Mouse (Mus musculus) liver, embryonic 16.5 days (tissue): ENCODE measurements at regions not wholly inside any gene's neighbourhood (a gene's known extent, or its start where the extent isn't known, plus 50 kb on each side); places are given as distances from the start of the nearest gene placed in this dataset.

Experiments
- ATAC-seq: fragments of 200-750 bp; cut with Nextera tagmentation; 2 replicates; pipeline ENCODE4 v1.8.0; 2017; ENCODE audit warnings: low read depth, mild to moderate bottlenecking, moderate number of reproducible peaks, moderate library complexity
- H3K27ac ChIP-seq: fragments of 300-500 bp; sonication (generic); 2 replicates; pipeline ENCODE4 v1.5.1; 2014; ENCODE audit warnings: mild to moderate bottlenecking, low read length
- H3K27me3 ChIP-seq: fragments of 300-500 bp; sonication (generic); 2 replicates; pipeline ENCODE4 v1.6.1; 2014; ENCODE audit warnings: low read depth, low read length, mixed read lengths; ENCODE audit not compliant: control insufficient read depth, insufficient read depth
- H3K36me3 ChIP-seq: fragments of 300-500 bp; sonication (generic); 2 replicates; pipeline ENCODE4 v1.6.1; 2014; ENCODE audit warnings: mild to moderate bottlenecking; ENCODE audit not compliant: control insufficient read depth, insufficient read depth
- H3K4me1 ChIP-seq: fragments of 300-500 bp; sonication (generic); 2 replicates; pipeline ENCODE4 v1.6.1; 2014; ENCODE audit warnings: low read depth, low read length, mixed read lengths; ENCODE audit not compliant: control insufficient read depth
- H3K4me2 ChIP-seq: fragments of 300-500 bp; sonication (generic); 2 replicates; pipeline ENCODE4 v1.6.1; 2014; ENCODE audit warnings: low read depth, low read length, mixed read lengths
- H3K4me3 ChIP-seq: fragments of 300-500 bp; sonication (generic); 2 replicates; pipeline ENCODE4 v1.5.1; 2014; ENCODE audit warnings: low read depth, mild to moderate bottlenecking, low read length
- H3K9ac ChIP-seq: fragments of 300-500 bp; sonication (generic); 2 replicates; pipeline ENCODE4 v1.6.1; 2014; ENCODE audit warnings: low read depth, low read length
- H3K9me3 ChIP-seq: fragments of 300-500 bp; sonication (generic); replicated peaks from 2 replicates; pipeline ENCODE4 v1.6.1; 2016; ENCODE audit warnings: low read length; ENCODE audit not compliant: control insufficient read depth
- WGBS: fragments of 180-500 bp; shearing (Covaris S2); extraction: QIAGEN DNeasy Blood & Tissue Kit; methylation state at CpG from one replicate; pipeline ENCODE4 v1.1.7; 2014; ENCODE audit not compliant: insufficient replicate concordance; 5-methylcytosine and 5-hydroxymethylcytosine counted together

DNA sequence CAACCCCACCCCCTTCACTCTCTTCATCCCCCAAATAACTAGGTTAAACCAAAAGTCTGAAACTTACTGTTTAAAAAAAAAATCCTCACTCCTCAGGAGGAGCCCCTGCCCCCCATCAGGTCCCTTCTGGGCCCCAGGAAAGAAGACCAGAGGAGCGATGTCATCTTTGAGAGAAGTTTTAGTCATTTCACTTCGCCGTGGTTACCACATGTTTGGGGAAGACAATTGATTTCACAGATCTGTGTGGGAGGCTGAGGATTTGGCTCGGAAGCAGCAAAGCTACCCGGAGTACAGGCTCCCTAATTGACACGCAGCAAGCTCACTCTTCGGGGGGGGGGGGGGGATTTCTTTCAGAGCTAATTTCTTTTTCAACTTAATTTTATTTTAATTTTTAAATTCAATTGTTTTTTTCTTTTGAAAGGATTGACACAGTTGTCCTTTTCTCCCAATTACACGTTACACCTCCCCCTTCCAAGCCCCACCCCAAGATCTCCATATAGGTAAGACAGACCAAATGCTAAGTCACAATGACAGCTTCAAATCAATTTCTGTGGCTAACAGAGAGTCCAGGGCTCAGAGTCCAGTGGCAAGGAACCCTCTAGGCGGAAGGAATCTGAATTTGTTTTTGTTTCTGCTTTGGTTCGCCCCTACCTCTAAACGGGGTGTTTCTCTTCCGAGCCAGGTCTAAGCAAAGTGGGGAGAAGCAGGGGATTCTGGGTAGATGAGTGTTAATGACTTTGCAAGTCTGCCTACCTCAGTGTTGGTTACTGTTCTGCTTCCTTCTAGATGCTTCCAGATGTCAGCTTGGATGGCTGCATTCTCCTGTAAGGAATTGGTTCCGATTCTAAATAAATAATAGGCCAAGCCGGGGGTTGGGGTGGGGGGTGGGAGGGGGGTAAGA lies 98.2 kb upstream of the Ado start:
- Histone ChIP-seq H3K4me3 (0 out of 2 replicates have a peak overlapping the region, but pooled peaks have one; percentile 16), H3K36me3 (no peaks in the 10 kb centered on the region), H3K4me1 (peaks cover 6% of the 10 kb centered on the region; the same call in 1 of the 2 replicates), H3K27ac (no peak overlapping the region), H3K4me2 (peak overlapping the region; percentile 52), H3K9ac (no peak overlapping the region), H3K9me3 (no peaks in the 10 kb centered on the region), H3K27me3 (no peaks in the 10 kb centered on the region)
- 13% methylated on average over 14 of the region's 14 CpGs for WGBS
- no peak for ATAC-seq

DNA sequence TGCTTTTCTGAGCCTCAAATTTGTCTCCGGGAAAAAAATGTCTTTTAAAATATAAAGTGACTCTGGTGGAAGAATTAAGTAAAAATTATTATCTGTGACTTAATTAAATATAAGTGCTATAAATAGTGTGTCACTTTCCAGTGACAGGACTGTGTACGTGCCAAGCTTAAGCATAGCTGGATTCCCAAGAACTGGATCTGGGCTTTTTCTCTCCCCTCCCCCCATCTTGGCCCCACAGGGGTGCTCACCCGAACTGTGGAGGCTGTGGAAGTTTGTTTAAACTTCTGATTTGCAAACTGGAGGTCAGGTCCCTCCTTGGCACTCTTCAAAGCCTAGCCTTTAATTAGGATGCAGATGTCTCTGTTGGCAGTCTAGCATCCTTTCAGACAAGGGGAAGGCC lies 97.1 kb upstream of the Ado start:
- no peak overlapping the region for H3K4me2 ChIP-seq
- no peaks in the 10 kb centered on the region for H3K9me3 ChIP-seq
- 52% methylated on average over 3 of the region's 3 CpGs for WGBS
- H3K27ac ChIP-seq, result no peak overlapping the region
- no peak for ATAC-seq
- H3K27me3 ChIP-seq, result no peaks in the 10 kb centered on the region
- no peak overlapping the region for H3K4me3 ChIP-seq
- no peak overlapping the region for H3K9ac ChIP-seq
- H3K36me3 ChIP-seq, result no peaks in the 10 kb centered on the region
- H3K4me1 ChIP-seq, result peaks cover 6% of the 10 kb centered on the region; the same call in 1 of the 2 replicates

DNA sequence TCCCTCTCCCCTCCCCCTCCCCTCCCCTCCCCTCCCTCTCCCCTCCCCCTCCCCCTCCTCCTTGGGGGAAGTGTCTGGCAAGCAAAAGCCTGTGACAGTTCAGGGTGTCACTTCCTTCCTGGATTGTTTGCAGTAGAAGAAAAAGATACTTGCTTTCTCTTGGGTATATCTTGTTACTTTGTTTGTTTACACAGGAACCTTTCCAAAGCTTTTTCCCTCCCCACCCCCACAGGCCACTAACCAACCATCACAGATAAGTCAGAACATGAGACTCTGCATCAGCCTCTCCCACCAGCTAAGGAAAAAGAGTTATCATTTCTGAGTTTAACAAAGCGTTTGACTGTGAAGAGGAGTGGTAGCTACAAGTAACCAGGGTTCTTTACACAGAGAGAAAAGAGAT lies 95.5 kb upstream of the Ado start:
- Histone ChIP-seq H3K27me3 (no peaks in the 10 kb centered on the region), H3K9ac (no peak overlapping the region), H3K27ac (peak overlapping the region; percentile 45; the same call in 1 of the 2 replicates), H3K4me2 (no peak overlapping the region), H3K36me3 (no peaks in the 10 kb centered on the region), H3K4me3 (no peak overlapping the region), H3K4me1 (peaks cover 6% of the 10 kb centered on the region; the same call in 1 of the 2 replicates), H3K9me3 (no peaks in the 10 kb centered on the region)
- WGBS, result 6% methylated on average over 1 of the region's 1 CpGs
- ATAC-seq, result no peak

DNA sequence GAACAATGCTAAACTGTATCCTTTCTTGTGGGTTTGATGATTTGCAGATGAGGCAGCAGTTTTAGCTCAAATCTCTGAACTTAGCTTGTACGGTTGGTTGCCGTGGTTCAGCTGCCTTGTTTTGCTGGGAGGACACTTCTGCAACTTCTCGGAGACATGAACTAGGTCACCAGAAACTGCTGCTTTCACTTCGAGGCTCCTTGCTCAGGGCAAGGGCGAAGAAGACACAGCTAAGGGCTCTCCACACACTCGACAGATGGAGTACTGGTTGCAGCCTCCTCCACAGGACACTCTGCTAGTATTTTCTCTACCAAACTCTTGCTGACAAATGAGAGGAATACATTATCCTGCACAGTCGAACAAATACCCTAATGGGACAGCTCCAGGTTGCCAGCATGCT lies 94.9 kb upstream of the Ado start:
- Histone ChIP-seq H3K4me1 (peaks cover 6% of the 10 kb centered on the region; the same call in 1 of the 2 replicates), H3K36me3 (no peaks in the 10 kb centered on the region), H3K9ac (no peak overlapping the region), H3K27ac (no peak overlapping the region), H3K4me3 (no peak overlapping the region), H3K9me3 (no peaks in the 10 kb centered on the region), H3K27me3 (no peaks in the 10 kb centered on the region), H3K4me2 (no peak overlapping the region)
- no peak for ATAC-seq
- WGBS, result 20% methylated on average over 7 of the region's 7 CpGs

DNA sequence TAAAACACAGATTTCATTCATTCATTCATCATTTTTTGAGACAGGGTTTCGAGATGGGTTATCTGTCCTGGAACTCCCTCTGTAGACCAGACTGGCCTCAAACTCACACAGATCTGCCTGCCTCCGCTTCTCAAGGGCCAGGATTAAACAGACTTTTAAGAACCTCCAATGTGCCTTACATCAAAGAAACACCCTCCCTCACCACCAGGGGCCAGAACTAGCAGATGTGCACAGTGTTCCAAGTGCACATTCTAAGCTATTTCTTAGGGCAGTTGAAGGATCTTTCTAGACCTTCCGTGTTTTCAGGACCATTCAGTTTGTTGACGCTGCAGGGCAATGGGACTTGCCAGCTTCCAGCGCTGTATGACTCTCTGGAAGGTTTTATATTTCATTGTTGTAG lies 88.6 kb upstream of the Ado start:
- H3K27ac ChIP-seq, result no peak overlapping the region
- WGBS, result 50% methylated on average over 5 of the region's 5 CpGs
- ATAC-seq, result no peak
- no peaks in the 10 kb centered on the region for H3K27me3 ChIP-seq
- H3K9ac ChIP-seq, result no peak overlapping the region
- H3K4me2 ChIP-seq, result no peak overlapping the region
- H3K4me3 ChIP-seq, result no peak overlapping the region
- H3K9me3 ChIP-seq, result no peaks in the 10 kb centered on the region
- no peaks in the 10 kb centered on the region for H3K4me1 ChIP-seq
- H3K36me3 ChIP-seq, result no peaks in the 10 kb centered on the region

DNA sequence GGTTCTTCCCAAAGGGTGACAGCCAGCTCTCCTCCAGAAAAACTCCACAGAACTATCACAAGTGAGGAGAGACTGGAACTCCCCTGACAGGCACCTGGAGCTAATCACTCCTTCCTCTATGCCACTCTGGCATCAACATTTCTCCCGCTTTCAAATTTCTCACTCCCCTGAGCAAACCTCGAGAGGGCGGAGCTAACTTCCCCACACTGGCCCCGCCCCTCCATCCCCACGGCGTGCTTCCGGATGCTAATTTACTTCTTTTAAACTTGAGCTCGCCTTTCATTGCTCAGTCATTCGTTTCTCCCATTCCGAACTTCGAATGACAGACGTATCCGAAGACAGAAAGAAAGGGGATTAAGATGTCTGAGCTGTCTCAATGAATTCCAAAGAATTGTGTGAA lies 87.8 kb upstream of the Ado start:
- H3K9me3 ChIP-seq, result no peaks in the 10 kb centered on the region
- H3K9ac ChIP-seq, result no peak overlapping the region
- ATAC-seq, result no peak
- no peaks in the 10 kb centered on the region for H3K4me1 ChIP-seq
- no peaks in the 10 kb centered on the region for H3K27me3 ChIP-seq
- 3% methylated on average over 13 of the region's 13 CpGs for WGBS
- H3K36me3 ChIP-seq, result no peaks in the 10 kb centered on the region
- no peak overlapping the region for H3K27ac ChIP-seq
- peak overlapping the region; percentile 43 for H3K4me2 ChIP-seq
- H3K4me3 ChIP-seq, result peak overlapping the region; percentile 6; the same call in 1 of the 2 replicates

DNA sequence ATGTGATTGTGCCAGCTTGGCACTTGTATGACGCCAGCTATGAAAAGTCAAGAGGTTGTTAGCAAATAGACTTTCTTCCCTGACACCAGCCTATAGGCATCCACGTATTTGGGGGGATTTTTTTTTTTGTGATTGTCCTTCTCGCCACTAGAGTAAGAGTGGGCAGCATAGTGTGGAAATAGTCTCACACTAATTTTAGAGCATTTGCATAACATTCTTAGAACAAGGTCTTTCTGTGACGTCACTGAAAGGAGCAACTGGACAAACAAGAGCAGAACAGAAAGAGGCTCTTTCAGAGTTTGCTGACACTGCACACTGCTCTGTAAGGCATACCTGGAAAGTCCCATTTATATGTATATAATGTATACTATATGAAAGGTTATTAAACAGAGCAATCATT lies 86.0 kb upstream of the Ado start:
- H3K9ac ChIP-seq, result no peak overlapping the region

DNA sequence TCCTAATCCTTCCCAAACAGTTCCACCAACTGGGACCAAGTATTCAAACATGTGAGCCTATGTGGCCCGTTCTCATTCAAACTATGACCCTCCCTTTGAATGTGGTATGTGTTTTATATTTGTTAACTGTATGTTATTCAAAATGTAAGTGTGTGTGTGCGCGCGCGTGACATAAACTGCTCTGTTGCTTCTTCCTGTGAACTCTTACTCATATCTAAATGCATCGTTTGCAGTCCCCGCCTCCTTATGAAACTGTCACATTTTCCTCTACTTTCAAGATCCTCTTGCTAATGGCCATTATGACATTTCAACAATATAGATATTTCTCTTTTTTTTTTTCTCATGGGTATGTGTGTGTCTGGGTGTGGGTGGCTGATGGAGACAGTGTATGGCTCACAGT lies 84.3 kb upstream of the Ado start:
- ATAC-seq, result no peak
- Histone ChIP-seq H3K9ac (no peak overlapping the region), H3K4me3 (no peak overlapping the region), H3K9me3 (no peaks in the 10 kb centered on the region), H3K27me3 (no peaks in the 10 kb centered on the region), H3K36me3 (no peaks in the 10 kb centered on the region), H3K4me1 (no peaks in the 10 kb centered on the region), H3K4me2 (no peak overlapping the region), H3K27ac (no peak overlapping the region)
- 84% methylated on average over 7 of the region's 7 CpGs for WGBS

More for the DNA sequence above, 86.0 kb upstream of the Ado start:
- 56% methylated on average over 4 of the region's 4 CpGs for WGBS
- no peak overlapping the region for H3K4me2 ChIP-seq
- H3K27ac ChIP-seq, result no peak overlapping the region
- H3K36me3 ChIP-seq, result no peaks in the 10 kb centered on the region
- no peak overlapping the region for H3K4me3 ChIP-seq
- no peak for ATAC-seq
- no peaks in the 10 kb centered on the region for H3K4me1 ChIP-seq
- no peaks in the 10 kb centered on the region for H3K9me3 ChIP-seq
- no peaks in the 10 kb centered on the region for H3K27me3 ChIP-seq

DNA sequence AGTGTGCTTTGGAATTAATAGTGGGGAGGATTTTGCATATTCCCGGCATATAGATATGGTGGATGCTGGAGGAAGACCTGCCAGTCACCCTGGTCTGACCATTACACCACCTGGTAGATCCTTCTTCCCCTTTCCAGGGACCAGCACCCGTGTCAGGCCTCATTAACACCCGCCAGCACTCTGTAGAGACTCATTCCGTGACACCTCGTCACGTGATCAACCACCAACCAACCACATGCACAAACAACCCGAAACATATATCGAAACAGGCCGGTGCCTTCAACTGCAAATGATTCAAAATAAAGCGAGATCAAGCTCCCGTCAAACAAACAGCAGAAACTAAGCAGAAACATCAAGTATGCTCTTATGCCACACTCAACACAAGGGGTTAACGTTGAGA lies 74.6 kb upstream of the Ado start:
- H3K4me1 ChIP-seq, result no peaks in the 10 kb centered on the region
- H3K9ac ChIP-seq, result no peak overlapping the region
- no peak overlapping the region for H3K4me3 ChIP-seq
- WGBS, result 67% methylated on average over 12 of the region's 12 CpGs
- no peak overlapping the region for H3K27ac ChIP-seq
- no peaks in the 10 kb centered on the region for H3K36me3 ChIP-seq
- no peaks in the 10 kb centered on the region for H3K27me3 ChIP-seq
- ATAC-seq, result no peak
- no peaks in the 10 kb centered on the region for H3K9me3 ChIP-seq
- H3K4me2 ChIP-seq, result no peak overlapping the region
